Mouse (Mus musculus): ENCODE data around the gene Trim47. TPM values are rescaled to one million over a fixed set of nuclear protein-coding genes. Genes with fewer than 3 reads are reported as not detected.
"Not testable (repeated sequence)": the region's sequence is repeated elsewhere in the genome, so short reads cannot be mapped to it uniquely, and the experiment has no call there.

Trim47 gene
- polyA plus RNA-seq, 1 experiment from 2014 or later: 11.6 TPM

- no peak for ATAC-seq (ENCODE audit: low FRiP score, low read depth)
- 75% methylated on average over 12 of the region's 12 CpGs for WGBS
- no peaks in the 10 kb centered on the region for H3K9me3 ChIP-seq
- H3K4me3 ChIP-seq: no peak overlapping the region
- H3K4me1 ChIP-seq (replicated peaks): peaks cover 38% of the 10 kb centered on the region
- no peaks in the 10 kb centered on the region for H3K36me3 ChIP-seq
- H3K27ac ChIP-seq (replicated peaks): peak overlapping the region; percentile 67
- peaks cover 26% of the 10 kb centered on the region for H3K27me3 ChIP-seq
- H3K4me2 ChIP-seq: no peak overlapping the region
- no peak overlapping the region for H3K9ac ChIP-seq
These were observed 23.4 kb downstream of the Trim47 start for GRCm38 (mm10) chr11:116103572-116103971.

- Histone ChIP-seq H3K4me1 (replicated peaks) (peaks cover 32% of the 10 kb centered on the region), H3K4me2 (peak overlapping the region; percentile 19; the same call in 1 of the 2 replicates), H3K27ac (replicated peaks) (peak overlapping the region; percentile 79), H3K27me3 (peaks cover 15% of the 10 kb centered on the region), H3K4me3 (no peak overlapping the region), H3K9ac (no peak overlapping the region), H3K36me3 (no peaks in the 10 kb centered on the region), H3K9me3 (no peaks in the 10 kb centered on the region)
- 54% methylated on average over 3 of the region's 4 CpGs for WGBS
- no peak for ATAC-seq (ENCODE audit: low FRiP score, low read depth)
These were observed 24.5 kb downstream of the Trim47 start for GRCm38 (mm10) chr11:116102472-116102871.

- no peaks in the 10 kb centered on the region for H3K36me3 ChIP-seq
- peaks cover 10% of the 10 kb centered on the region for H3K27me3 ChIP-seq
- 27% methylated on average over 10 of the region's 11 CpGs for WGBS
- no peak overlapping the region for H3K9ac ChIP-seq
- H3K9me3 ChIP-seq: no peaks in the 10 kb centered on the region
- peaks cover 29% of the 10 kb centered on the region for H3K4me1 ChIP-seq (replicated peaks)
- peak; percentile 87 for ATAC-seq (ENCODE audit: low FRiP score, low read depth)
- H3K27ac ChIP-seq (replicated peaks): peak overlapping the region; percentile 79
- no peak overlapping the region for H3K4me3 ChIP-seq
- H3K4me2 ChIP-seq: peak overlapping the region; percentile 19; the same call in 1 of the 2 replicates
These were observed 25.1 kb downstream of the Trim47 start for GRCm38 (mm10) chr11:116101931-116102381.

GRCm38 (mm10) chr11:116100839-116101238, 26.2 kb downstream of the Trim47 start:
- ATAC-seq (ENCODE audit: low FRiP score, low read depth): no peak
- H3K27ac ChIP-seq (replicated peaks): peak overlapping the region; percentile 79
- no peak overlapping the region for H3K4me3 ChIP-seq
- no peaks in the 10 kb centered on the region; the same call in 1 of the 2 replicates for H3K27me3 ChIP-seq
- H3K9ac ChIP-seq: no peak overlapping the region
- H3K9me3 ChIP-seq: no peaks in the 10 kb centered on the region
- WGBS: 82% methylated on average over 7 of the region's 7 CpGs
- no peak overlapping the region for H3K4me2 ChIP-seq
- H3K4me1 ChIP-seq (replicated peaks): peaks cover 25% of the 10 kb centered on the region
- H3K36me3 ChIP-seq: no peaks in the 10 kb centered on the region

GRCm38 (mm10) chr11:116100385-116100784, 26.6 kb downstream of the Trim47 start:
- H3K9me3 ChIP-seq: no peaks in the 10 kb centered on the region
- H3K9ac ChIP-seq: no peak overlapping the region
- H3K4me1 ChIP-seq (replicated peaks): peaks cover 25% of the 10 kb centered on the region
- WGBS: 81% methylated on average over 6 of the region's 6 CpGs
- ATAC-seq (ENCODE audit: low FRiP score, low read depth): no peak
- no peak overlapping the region for H3K4me2 ChIP-seq
- H3K4me3 ChIP-seq: no peak overlapping the region
- H3K27ac ChIP-seq (replicated peaks): no peak overlapping the region
- H3K27me3 ChIP-seq: no peaks in the 10 kb centered on the region; the same call in 1 of the 2 replicates
- no peaks in the 10 kb centered on the region for H3K36me3 ChIP-seq

- no peak overlapping the region for H3K4me2 ChIP-seq
- no peak overlapping the region for H3K27ac ChIP-seq (replicated peaks)
- no peaks in the 10 kb centered on the region for H3K36me3 ChIP-seq
- H3K9me3 ChIP-seq: no peaks in the 10 kb centered on the region
- peaks cover 23% of the 10 kb centered on the region for H3K4me1 ChIP-seq (replicated peaks)
- no peak overlapping the region for H3K9ac ChIP-seq
- no peaks in the 10 kb centered on the region for H3K27me3 ChIP-seq
- no peak overlapping the region for H3K4me3 ChIP-seq
- ATAC-seq (ENCODE audit: low FRiP score, low read depth): no peak
- 90% methylated on average over 6 of the region's 6 CpGs for WGBS
These were observed 27.5 kb downstream of the Trim47 start for GRCm38 (mm10) chr11:116099462-116099861.

GRCm38 (mm10) chr11:116098711-116099460, 28.1 kb downstream of the Trim47 start:
- no peak for ATAC-seq (ENCODE audit: low FRiP score, low read depth)
- Histone ChIP-seq H3K9ac (no peak overlapping the region), H3K4me3 (no peak overlapping the region), H3K36me3 (no peaks in the 10 kb centered on the region), H3K27ac (replicated peaks) (no peak overlapping the region), H3K4me1 (replicated peaks) (peaks cover 17% of the 10 kb centered on the region), H3K9me3 (no peaks in the 10 kb centered on the region), H3K4me2 (no peak overlapping the region), H3K27me3 (no peaks in the 10 kb centered on the region)
- WGBS: 75% methylated on average over 14 of the region's 14 CpGs

GRCm38 (mm10) chr11:116096213-116097108, 30.5 kb downstream of the Trim47 start:
- Histone ChIP-seq H3K9me3 (no peaks in the 10 kb centered on the region), H3K9ac (no peak overlapping the region), H3K36me3 (no peaks in the 10 kb centered on the region), H3K4me2 (no peak overlapping the region), H3K27me3 (no peaks in the 10 kb centered on the region), H3K4me1 (replicated peaks) (no peaks in the 10 kb centered on the region), H3K27ac (replicated peaks) (no peak overlapping the region), H3K4me3 (no peak overlapping the region)
- WGBS: 97% methylated on average over 5 of the region's 5 CpGs
- ATAC-seq (ENCODE audit: low FRiP score, low read depth): no peak

GRCm38 (mm10) chr11:116095573-116095972, 31.4 kb downstream of the Trim47 start:
- H3K4me3 ChIP-seq: no peak overlapping the region
- no peaks in the 10 kb centered on the region for H3K27me3 ChIP-seq
- no peak overlapping the region for H3K9ac ChIP-seq
- no peaks in the 10 kb centered on the region for H3K9me3 ChIP-seq
- H3K27ac ChIP-seq (replicated peaks): no peak overlapping the region
- no peak for ATAC-seq (ENCODE audit: low FRiP score, low read depth)
- H3K4me1 ChIP-seq (replicated peaks): no peaks in the 10 kb centered on the region
- H3K36me3 ChIP-seq: no peaks in the 10 kb centered on the region
- no peak overlapping the region for H3K4me2 ChIP-seq
- WGBS: 66% methylated on average over 3 of the region's 3 CpGs

- no peak overlapping the region for H3K27ac ChIP-seq (replicated peaks)
- H3K4me3 ChIP-seq: no peak overlapping the region
- WGBS: 67% methylated on average over 16 of the region's 16 CpGs
- no peaks in the 10 kb centered on the region for H3K27me3 ChIP-seq
- no peaks in the 10 kb centered on the region for H3K9me3 ChIP-seq
- ATAC-seq (ENCODE audit: low FRiP score, low read depth): no peak
- no peaks in the 10 kb centered on the region for H3K4me1 ChIP-seq (replicated peaks)
- no peak overlapping the region for H3K9ac ChIP-seq
- no peaks in the 10 kb centered on the region for H3K36me3 ChIP-seq
- no peak overlapping the region for H3K4me2 ChIP-seq
These were observed 33.0 kb downstream of the Trim47 start for GRCm38 (mm10) chr11:116093771-116094565.

- not testable (repeated sequence) for H3K27ac ChIP-seq (replicated peaks); H3K4me2 ChIP-seq; H3K4me1 ChIP-seq (replicated peaks); H3K36me3 ChIP-seq; H3K4me3 ChIP-seq; ATAC-seq (ENCODE audit: low FRiP score, low read depth); H3K9ac ChIP-seq; H3K27me3 ChIP-seq; H3K9me3 ChIP-seq
- WGBS: 95% methylated on average over 6 of the region's 6 CpGs
These were observed 34.1 kb downstream of the Trim47 start for GRCm38 (mm10) chr11:116092959-116093358.
